In genomic region chr12:71086331-71086730, GRCm38 (mm10) we compare ENCODE assay signal across 38 mouse cellular contexts. TPM values are rescaled to one million over a fixed set of nuclear protein-coding genes. Genes with fewer than 3 reads are reported as not detected.
"Had no signal": no experiment of that assay in that cellular context is flagged by ENCODE, and none has a peak within 500 bp of the region (broad histone marks: within the 10 kb centered on the region; RNA-seq: fewer than 3 reads in every experiment).

No protein-coding gene starts in this region.

- H3K27me3 ChIP-seq: embryonic facial prominence, embryonic 12.5 days; embryonic facial prominence, embryonic 13.5 days; embryonic facial prominence, embryonic 15.5 days; forebrain, embryonic 12.5 days; forebrain, embryonic 13.5 days; forebrain, embryonic 15.5 days had no signal

- H3K27ac ChIP-seq: embryonic facial prominence, embryonic 10.5 days; embryonic facial prominence, embryonic 12.5 days; embryonic facial prominence, embryonic 13.5 days; embryonic facial prominence, embryonic 15.5 days; forebrain, embryonic 10.5 days; forebrain, embryonic 12.5 days; forebrain, embryonic 13.5 days; forebrain, embryonic 15.5 days; gastrocnemius, adult 2 months had no signal

- ATAC-seq: forebrain, embryonic 13.5 days; forebrain, embryonic 14.5 days; forebrain, embryonic 15.5 days; forebrain, embryonic 16.5 days; forebrain, postnatal 0 days had no signal

- H3K4me1 ChIP-seq: embryonic facial prominence, embryonic 10.5 days; embryonic facial prominence, embryonic 12.5 days; embryonic facial prominence, embryonic 13.5 days; embryonic facial prominence, embryonic 15.5 days; forebrain, embryonic 10.5 days; forebrain, embryonic 12.5 days; forebrain, embryonic 13.5 days; forebrain, embryonic 15.5 days had no signal

- H3K4me3 ChIP-seq: embryonic facial prominence, embryonic 10.5 days; embryonic facial prominence, embryonic 12.5 days; embryonic facial prominence, embryonic 13.5 days; embryonic facial prominence, embryonic 15.5 days; erythroblast, embryonic 14.5 days; forebrain, embryonic 10.5 days; forebrain, embryonic 12.5 days; forebrain, embryonic 13.5 days; forebrain, embryonic 15.5 days; gastrocnemius, adult 2 months had no signal

- H3K9me3 ChIP-seq: embryonic facial prominence, embryonic 10.5 days; embryonic facial prominence, embryonic 12.5 days; embryonic facial prominence, embryonic 13.5 days; embryonic facial prominence, embryonic 15.5 days; forebrain, embryonic 10.5 days; forebrain, embryonic 12.5 days; forebrain, embryonic 13.5 days; forebrain, embryonic 15.5 days had no signal

- H3K4me2 ChIP-seq: embryonic facial prominence, embryonic 12.5 days; embryonic facial prominence, embryonic 13.5 days; embryonic facial prominence, embryonic 15.5 days; forebrain, embryonic 12.5 days; forebrain, embryonic 13.5 days; forebrain, embryonic 15.5 days had no signal

- DNase-seq: cerebellum, adult 18-20 months; cerebellum, adult 2 months; cerebellum, adult 8-10 months; cerebellum, adult 9-10 months; cerebellum, adult 9-11 months; cerebellum, postnatal 10 days; cerebellum, postnatal 14 days; cerebellum, postnatal 25 days; cerebellum, postnatal 36 days; embryo, embryonic 11 days; forebrain, postnatal 0 days; gastrocnemius, adult 2 months; gastrocnemius, postnatal 10 days; gastrocnemius, postnatal 14 days; gastrocnemius, postnatal 25 days; gastrocnemius, postnatal 36 days; heart, adult 18-20 months had no signal

- H3K9ac ChIP-seq: embryonic facial prominence, embryonic 12.5 days; embryonic facial prominence, embryonic 13.5 days; embryonic facial prominence, embryonic 15.5 days; forebrain, embryonic 12.5 days; forebrain, embryonic 13.5 days; forebrain, embryonic 15.5 days; forebrain, postnatal 0 days had no signal

RNA-seq across cellular contexts. Expression of gene Tomm20l, which starts 24.9 kb away (rescaled TPM):
- total RNA-seq: common myeloid progenitor, adult 5-6 weeks; forebrain, postnatal 0 days; gastrocnemius, adult 18-20 months; gastrocnemius, adult 2 months; gastrocnemius, adult 8-10 months; gastrocnemius, postnatal 10 days; gastrocnemius, postnatal 14 days; gastrocnemius, postnatal 25 days; gastrocnemius, postnatal 36 days; gastrocnemius, postnatal 4 days; granulocyte monocyte progenitor cell, adult 5-6 weeks had no signal
- polyA plus RNA-seq: cerebellum, adult 2 months; cortical plate, adult 2 months; embryonic facial prominence, embryonic 11.5 days; embryonic facial prominence, embryonic 12.5 days; embryonic facial prominence, embryonic 13.5 days; erythroblast, embryonic 14.5 days; forebrain, embryonic 10.5 days; forebrain, embryonic 11.5 days; forebrain, embryonic 12.5 days; forebrain, embryonic 13.5 days; forebrain, embryonic 14.5 days; forebrain, embryonic 15.5 days; forebrain, embryonic 16.5 days; forebrain, postnatal 0 days; frontal cortex, adult 2 months; gonadal fat pad, adult 2 months had no signal
